Mouse (Mus musculus): ENCODE measurements at regions not wholly inside any gene's neighbourhood (a gene's known extent, or its start where the extent isn't known, plus 50 kb on each side); places are given as distances from the start of the nearest gene placed in this dataset.

GRCm38 (mm10) chr13:39880136-39880535 lies 481.1 kb downstream of the Ofcc1 start:
- H3K36me3 ChIP-seq = no peaks in the 10 kb centered on the region
- no peak overlapping the region for H3K27ac ChIP-seq
- H3K27me3 ChIP-seq (replicated peaks) = peaks cover 5% of the 10 kb centered on the region; the same call in 1 of the 2 replicates
- peaks cover 7% of the 10 kb centered on the region; the same call in 1 of the 2 replicates for H3K4me1 ChIP-seq
- H3K9ac ChIP-seq = no peak overlapping the region
- no peak overlapping the region for H3K4me2 ChIP-seq (replicated peaks)
- WGBS = 49% methylated on average over 2 of the region's 2 CpGs
- no peak overlapping the region for H3K4me3 ChIP-seq
- ATAC-seq (ENCODE audit: low FRiP score, low read depth) = no peak
- H3K9me3 ChIP-seq = no peaks in the 10 kb centered on the region

DNA sequence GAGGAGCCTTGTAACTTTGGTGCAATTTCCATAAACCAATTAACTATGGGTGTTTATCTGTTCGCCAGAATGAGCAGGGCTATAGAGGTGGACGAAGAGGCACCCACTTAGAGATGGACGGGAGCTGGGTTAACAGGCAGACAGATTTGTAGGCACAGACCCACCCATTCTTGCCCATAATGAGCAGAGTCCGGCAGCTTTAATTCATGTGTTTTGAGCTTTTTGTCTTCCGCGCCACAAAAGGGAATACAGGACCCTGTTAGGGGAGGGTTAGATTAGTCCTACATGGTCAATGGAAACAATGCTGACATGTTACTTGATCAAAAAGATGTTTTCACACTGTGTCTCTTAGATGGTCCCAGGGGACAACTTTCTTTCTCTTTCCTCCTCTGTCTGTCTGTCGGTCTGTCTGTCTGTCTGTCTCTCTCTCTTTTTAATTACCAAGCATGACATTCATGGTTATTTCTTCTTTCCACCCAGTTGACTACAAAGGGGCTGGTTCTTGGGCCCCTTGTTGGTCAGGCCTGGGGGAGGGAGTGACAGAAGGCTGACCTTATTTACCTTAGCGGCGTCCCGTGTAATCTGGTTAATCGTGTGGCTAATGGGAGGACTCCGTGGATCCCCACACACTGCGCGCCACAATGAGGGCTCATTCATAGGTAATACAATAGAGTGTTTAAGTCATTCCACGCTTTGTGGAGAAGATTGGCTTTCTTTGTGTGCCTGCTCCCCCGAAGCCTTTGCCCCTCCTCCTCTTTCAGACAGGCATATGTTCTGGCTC lies 483.7 kb downstream of the Ofcc1 start:
- Histone ChIP-seq H3K4me3 (peak overlapping the region; percentile 18; the same call in 1 of the 2 replicates), H3K27ac (no peak overlapping the region), H3K36me3 (no peaks in the 10 kb centered on the region), H3K9me3 (no peaks in the 10 kb centered on the region), H3K4me2 (replicated peaks) (peak overlapping the region; percentile 54), H3K9ac (no peak overlapping the region), H3K27me3 (replicated peaks) (peaks cover 5% of the 10 kb centered on the region; the same call in 1 of the 2 replicates), H3K4me1 (peaks cover 7% of the 10 kb centered on the region; the same call in 1 of the 2 replicates)
- peak; percentile 97 for ATAC-seq (ENCODE audit: low FRiP score, low read depth)
- WGBS = 13% methylated on average over 16 of the region's 16 CpGs

DNA sequence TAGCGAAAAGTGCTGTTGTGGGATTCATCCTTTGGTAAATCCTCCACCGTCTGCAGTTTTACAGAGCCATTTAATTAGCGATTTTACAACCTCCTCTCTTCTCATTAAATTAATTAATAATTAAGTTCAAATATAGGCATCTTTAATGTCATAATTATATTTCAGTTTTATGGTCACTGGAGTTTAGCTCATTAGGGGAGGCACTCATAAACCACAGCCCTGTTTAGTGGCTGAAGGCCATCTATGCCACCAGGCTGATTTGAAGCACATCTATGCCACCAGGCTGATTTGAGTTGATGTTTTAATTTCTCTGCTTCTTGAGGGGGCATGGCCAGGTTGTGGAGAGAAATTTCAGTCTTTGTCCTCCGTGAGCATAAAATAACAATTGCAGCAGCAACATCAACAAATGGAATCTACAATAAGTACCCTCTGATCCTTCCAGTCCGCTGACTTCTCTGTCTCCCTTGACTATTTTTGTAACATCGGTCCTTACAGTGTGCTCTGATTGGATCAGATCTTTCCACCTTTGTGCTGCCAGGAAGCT lies 508.9 kb downstream of the Ofcc1 start:
- no peak overlapping the region for H3K4me2 ChIP-seq (replicated peaks)
- H3K9ac ChIP-seq = no peak overlapping the region
- H3K27me3 ChIP-seq (replicated peaks) = no peaks in the 10 kb centered on the region
- H3K9me3 ChIP-seq = no peaks in the 10 kb centered on the region
- no peak for ATAC-seq (ENCODE audit: low FRiP score, low read depth)
- H3K4me1 ChIP-seq = no peaks in the 10 kb centered on the region
- H3K27ac ChIP-seq = no peak overlapping the region
- H3K4me3 ChIP-seq = no peak overlapping the region
- 80% methylated on average over 6 of the region's 6 CpGs for WGBS
- H3K36me3 ChIP-seq = no peaks in the 10 kb centered on the region

DNA sequence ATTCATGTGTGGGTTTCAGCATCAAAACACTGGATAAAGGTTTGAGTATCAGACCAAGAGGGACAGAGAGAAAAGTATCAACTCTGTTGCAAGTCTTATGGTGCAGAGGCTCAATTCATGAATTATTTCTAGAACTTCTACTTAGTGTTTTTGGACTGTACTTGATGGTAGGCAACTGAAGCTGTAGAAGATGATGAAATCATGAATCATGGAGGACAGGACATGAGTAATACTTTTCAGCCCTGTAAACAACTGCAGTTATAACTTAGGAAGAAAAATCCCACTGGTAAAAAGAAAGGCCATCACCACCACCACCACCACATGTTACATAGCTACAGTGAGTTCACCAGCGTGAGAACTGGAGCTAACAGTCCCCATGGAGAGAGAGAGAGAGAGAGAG lies 511.9 kb downstream of the Ofcc1 start:
- no peak overlapping the region for H3K27ac ChIP-seq
- H3K9me3 ChIP-seq = no peaks in the 10 kb centered on the region
- 96% methylated on average over 1 of the region's 1 CpGs for WGBS
- H3K9ac ChIP-seq = no peak overlapping the region
- no peaks in the 10 kb centered on the region for H3K27me3 ChIP-seq (replicated peaks)
- no peak overlapping the region for H3K4me2 ChIP-seq (replicated peaks)
- H3K4me1 ChIP-seq = no peaks in the 10 kb centered on the region
- H3K4me3 ChIP-seq = no peak overlapping the region
- H3K36me3 ChIP-seq = no peaks in the 10 kb centered on the region
- no peak for ATAC-seq (ENCODE audit: low FRiP score, low read depth)

DNA sequence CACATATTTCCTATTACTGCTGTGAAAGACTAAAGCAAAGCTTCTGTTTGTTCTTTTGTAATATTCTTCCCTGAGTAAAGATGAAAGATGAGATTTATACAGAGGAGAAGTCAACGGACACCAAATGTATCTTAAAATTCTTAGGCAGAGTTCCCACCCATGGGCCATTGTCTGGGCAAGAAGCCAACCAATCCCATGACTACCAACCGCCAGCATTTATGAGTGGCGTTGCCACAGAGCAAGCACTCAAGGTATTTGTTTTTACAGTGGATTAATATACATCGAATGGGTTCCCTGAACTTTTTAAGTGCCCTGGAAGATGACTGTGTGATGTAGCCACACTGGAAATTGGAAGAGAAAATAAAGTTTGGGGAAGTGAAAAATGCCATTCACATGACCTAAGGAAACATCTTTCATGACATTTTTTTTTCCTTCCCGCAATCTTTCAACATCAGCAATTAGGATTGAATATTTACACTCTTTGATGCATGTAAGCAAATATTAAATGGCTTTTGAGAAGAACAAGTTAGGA lies 525.1 kb downstream of the Ofcc1 start:
- ATAC-seq (ENCODE audit: low FRiP score, low read depth) = no peak

DNA sequence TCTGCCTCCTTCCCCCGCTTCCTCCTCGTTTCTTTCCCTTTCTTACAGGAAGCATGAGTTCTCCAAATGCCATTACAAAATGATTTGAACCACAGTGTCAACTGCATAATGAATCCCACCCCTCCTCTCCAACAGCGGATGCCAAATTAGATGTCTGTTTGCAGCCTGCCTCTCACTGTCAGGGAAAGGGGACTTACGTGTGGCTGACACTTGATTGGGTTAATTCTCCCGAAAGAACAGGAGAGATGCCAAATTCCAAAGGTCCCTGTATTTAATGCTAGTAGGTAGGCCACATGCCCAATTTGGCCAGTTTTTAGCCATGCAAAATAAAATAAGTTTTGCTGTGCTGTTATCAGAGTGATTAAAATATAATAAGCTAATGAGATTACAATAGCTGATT lies 525.9 kb downstream of the Ofcc1 start:
- H3K27me3 ChIP-seq (replicated peaks) = no peaks in the 10 kb centered on the region
- no peak overlapping the region for H3K27ac ChIP-seq
- ATAC-seq (ENCODE audit: low FRiP score, low read depth) = no peak
- no peaks in the 10 kb centered on the region for H3K36me3 ChIP-seq
- no peaks in the 10 kb centered on the region for H3K9me3 ChIP-seq
- H3K4me3 ChIP-seq = no peak overlapping the region
- 65% methylated on average over 5 of the region's 5 CpGs for WGBS
- no peak overlapping the region for H3K4me2 ChIP-seq (replicated peaks)
- H3K4me1 ChIP-seq = no peaks in the 10 kb centered on the region
- no peak overlapping the region for H3K9ac ChIP-seq

More for the DNA sequence above, 525.1 kb downstream of the Ofcc1 start:
- Histone ChIP-seq H3K9ac (no peak overlapping the region), H3K36me3 (no peaks in the 10 kb centered on the region), H3K27me3 (replicated peaks) (no peaks in the 10 kb centered on the region), H3K4me3 (no peak overlapping the region), H3K27ac (no peak overlapping the region), H3K9me3 (no peaks in the 10 kb centered on the region), H3K4me2 (replicated peaks) (no peak overlapping the region), H3K4me1 (no peaks in the 10 kb centered on the region)
- WGBS = 80% methylated on average over 5 of the region's 5 CpGs

DNA sequence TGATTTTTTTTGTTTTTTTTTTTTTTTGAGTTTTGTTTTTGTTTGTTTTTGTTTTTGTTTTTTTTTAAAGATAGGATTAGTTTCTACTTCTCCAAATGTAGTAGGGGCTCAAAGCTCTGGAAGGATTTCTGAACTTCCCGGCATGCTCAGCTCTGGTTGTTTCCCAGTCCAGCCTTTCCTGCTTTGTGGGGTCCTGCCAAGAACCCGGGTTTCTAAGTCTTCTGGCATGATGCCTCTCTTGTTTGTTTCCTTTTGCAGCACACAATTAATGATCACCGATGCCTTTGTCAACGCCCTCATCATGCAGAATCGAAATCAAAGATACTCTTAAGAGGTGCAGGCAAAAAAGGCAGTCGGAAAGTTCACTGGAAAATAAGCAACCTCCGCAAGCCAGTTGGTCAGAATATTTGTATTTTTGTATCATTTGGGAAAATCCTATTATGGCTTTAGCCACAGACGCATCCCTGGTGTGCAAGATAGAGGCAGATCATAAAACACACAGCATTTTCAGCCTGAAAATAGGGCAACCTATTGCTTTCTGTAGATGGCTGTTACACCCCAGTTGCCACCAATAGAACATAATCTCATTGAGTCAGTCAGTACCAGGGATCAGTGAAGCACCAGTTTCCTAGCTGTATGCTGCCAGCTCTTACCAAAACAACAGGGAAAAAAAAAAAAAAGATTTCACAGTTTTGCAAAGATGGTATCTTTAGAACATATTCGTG lies 526.6 kb downstream of the Ofcc1 start:
- no peaks in the 10 kb centered on the region for H3K36me3 ChIP-seq
- 76% methylated on average over 9 of the region's 9 CpGs for WGBS
- no peaks in the 10 kb centered on the region for H3K9me3 ChIP-seq
- H3K9ac ChIP-seq = no peak overlapping the region
- no peaks in the 10 kb centered on the region for H3K27me3 ChIP-seq (replicated peaks)
- H3K27ac ChIP-seq = no peak overlapping the region
- ATAC-seq (ENCODE audit: low FRiP score, low read depth) = no peak
- no peaks in the 10 kb centered on the region for H3K4me1 ChIP-seq
- no peak overlapping the region for H3K4me2 ChIP-seq (replicated peaks)
- H3K4me3 ChIP-seq = no peak overlapping the region

DNA sequence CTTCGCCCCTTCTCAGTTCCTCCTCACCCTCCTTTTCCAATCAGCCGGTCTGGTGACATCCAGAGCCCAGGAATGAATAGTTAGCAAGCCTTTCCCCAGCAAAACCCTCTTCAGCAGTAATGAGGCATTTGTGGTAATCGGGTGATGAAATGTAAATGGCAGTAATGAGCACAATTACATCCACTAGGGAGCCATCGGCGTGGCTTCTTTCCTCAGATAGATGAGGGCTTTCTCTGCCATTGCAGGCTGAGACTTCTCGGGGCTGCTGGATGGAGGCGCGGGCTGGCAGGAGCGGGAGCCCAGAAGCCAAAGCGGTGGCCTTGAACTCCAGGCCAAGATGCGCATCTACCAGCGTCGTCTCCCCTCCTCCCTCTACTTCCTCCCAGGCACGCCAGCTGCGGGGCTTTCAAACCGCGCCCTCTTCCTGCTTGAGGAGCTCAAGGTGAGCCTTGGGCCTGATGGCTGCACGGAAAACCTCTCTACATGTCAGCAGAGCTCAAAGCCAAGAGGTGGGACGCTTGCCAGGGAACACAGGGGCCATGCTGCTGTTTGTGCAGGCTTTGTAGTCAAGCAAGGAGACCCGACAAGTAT lies 537.2 kb downstream of the Ofcc1 start:
- H3K36me3 ChIP-seq = no peaks in the 10 kb centered on the region
- peaks cover 13% of the 10 kb centered on the region for H3K4me1 ChIP-seq
- no peak overlapping the region for H3K27ac ChIP-seq
- H3K9ac ChIP-seq = peak overlapping the region; percentile 45
- peak; percentile 63 for ATAC-seq (ENCODE audit: low FRiP score, low read depth)
- H3K4me2 ChIP-seq (replicated peaks) = peak overlapping the region; percentile 60
- WGBS = 5% methylated on average over 20 of the region's 20 CpGs
- no peaks in the 10 kb centered on the region for H3K9me3 ChIP-seq
- H3K27me3 ChIP-seq (replicated peaks) = no peaks in the 10 kb centered on the region
- peak overlapping the region; percentile 23 for H3K4me3 ChIP-seq

DNA sequence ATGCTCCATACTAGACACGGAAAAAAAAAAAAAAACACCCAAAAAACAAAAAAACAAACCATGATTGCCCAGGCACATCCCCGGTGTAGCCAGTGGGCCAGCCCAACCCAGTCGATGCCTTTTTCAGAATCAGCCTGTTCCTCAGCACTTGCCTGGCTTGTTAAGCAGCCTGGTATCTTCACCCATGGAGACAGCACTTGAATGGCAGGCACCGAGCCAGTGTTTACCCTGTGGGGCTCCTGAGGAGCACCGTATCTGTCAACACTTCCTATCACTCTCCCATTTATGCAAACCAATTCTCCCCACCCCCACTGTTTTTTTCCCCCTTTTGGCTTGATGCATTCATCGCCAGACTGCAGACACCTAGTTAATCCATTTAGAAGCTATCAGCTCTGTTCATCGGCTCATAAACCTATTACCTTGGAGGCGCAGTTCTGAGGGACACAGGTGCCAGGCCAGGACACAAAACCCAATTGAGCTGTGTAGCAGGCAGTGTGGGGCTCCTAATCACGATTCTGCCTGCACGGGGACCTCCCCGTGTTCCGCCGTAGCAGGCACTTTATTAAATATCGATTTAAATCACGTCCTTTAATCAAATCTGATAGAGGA lies 537.8 kb downstream of the Ofcc1 start:
- peak; percentile 81 for ATAC-seq (ENCODE audit: low FRiP score, low read depth)
- peak overlapping the region; percentile 23 for H3K4me3 ChIP-seq
- H3K36me3 ChIP-seq = no peaks in the 10 kb centered on the region
- H3K9me3 ChIP-seq = no peaks in the 10 kb centered on the region
- H3K4me2 ChIP-seq (replicated peaks) = peak overlapping the region; percentile 60
- H3K4me1 ChIP-seq = peaks cover 13% of the 10 kb centered on the region
- WGBS = 20% methylated on average over 15 of the region's 15 CpGs
- no peak overlapping the region for H3K27ac ChIP-seq
- H3K9ac ChIP-seq = no peak overlapping the region; the same call in 1 of the 2 replicates
- H3K27me3 ChIP-seq (replicated peaks) = no peaks in the 10 kb centered on the region

DNA sequence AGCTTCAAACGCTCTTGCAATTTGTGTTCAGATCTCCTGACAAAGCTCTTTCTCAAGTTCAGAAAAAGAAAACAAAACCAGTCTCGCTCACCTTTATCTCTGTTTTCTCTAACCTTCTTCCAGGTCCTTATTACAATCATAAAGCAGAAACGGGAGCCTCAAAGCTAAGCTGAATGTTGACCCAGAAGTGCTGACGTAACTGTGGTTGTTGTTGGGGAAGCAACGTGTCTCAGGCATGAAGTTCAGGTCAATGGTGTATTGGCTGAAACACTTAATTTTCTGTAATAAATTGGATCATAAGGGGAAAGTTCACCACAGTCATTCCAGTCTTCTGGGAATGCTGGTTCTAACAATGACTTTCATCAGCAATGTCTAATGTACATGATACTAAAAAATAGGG lies 586.7 kb downstream of the Ofcc1 start:
- WGBS = 79% methylated on average over 5 of the region's 5 CpGs
- Histone ChIP-seq H3K36me3 (no peaks in the 10 kb centered on the region), H3K4me3 (no peak overlapping the region), H3K4me2 (replicated peaks) (no peak overlapping the region), H3K9ac (no peak overlapping the region), H3K4me1 (no peaks in the 10 kb centered on the region), H3K9me3 (no peaks in the 10 kb centered on the region), H3K27me3 (replicated peaks) (no peaks in the 10 kb centered on the region), H3K27ac (no peak overlapping the region)
- no peak for ATAC-seq (ENCODE audit: low FRiP score, low read depth)

GRCm38 (mm10) chr13:39774111-39774510 lies 587.1 kb downstream of the Ofcc1 start:
- no peak overlapping the region for H3K27ac ChIP-seq
- H3K9me3 ChIP-seq = no peaks in the 10 kb centered on the region
- no peak overlapping the region for H3K4me3 ChIP-seq
- H3K36me3 ChIP-seq = no peaks in the 10 kb centered on the region
- 80% methylated on average over 8 of the region's 8 CpGs for WGBS
- H3K9ac ChIP-seq = no peak overlapping the region
- H3K4me1 ChIP-seq = no peaks in the 10 kb centered on the region
- no peak for ATAC-seq (ENCODE audit: low FRiP score, low read depth)
- H3K27me3 ChIP-seq (replicated peaks) = no peaks in the 10 kb centered on the region
- H3K4me2 ChIP-seq (replicated peaks) = no peak overlapping the region

- no peak overlapping the region for H3K27ac ChIP-seq
- H3K9ac ChIP-seq = no peak overlapping the region
- H3K9me3 ChIP-seq = no peaks in the 10 kb centered on the region
- no peak for ATAC-seq (ENCODE audit: low FRiP score, low read depth)
- no peaks in the 10 kb centered on the region for H3K27me3 ChIP-seq (replicated peaks)
- no peak overlapping the region for H3K4me3 ChIP-seq
- no peaks in the 10 kb centered on the region for H3K36me3 ChIP-seq
- H3K4me2 ChIP-seq (replicated peaks) = no peak overlapping the region
- WGBS = 77% methylated on average over 4 of the region's 4 CpGs
- no peaks in the 10 kb centered on the region for H3K4me1 ChIP-seq
Observed at GRCm38 (mm10) chr13:39769228-39769627, 592.0 kb downstream of the Ofcc1 start.
